Mouse (Mus musculus) spleen, postnatal 14 days (tissue): ENCODE measurements around the gene Bcar3.

Source experiments
- DNase-seq, 2 experiments: peaks; one replicate each; pipeline ENCODE4 v3.0.0; 2021 to 2022; ENCODE audit warnings: low spot score in 2 of 2

Bcar3 gene

GRCm38 (mm10) chr3:122566549-122566948 is 272.6 kb downstream of the Bcar3 start:
- no peak for DNase-seq

- DNase-seq = no peak
Measured at GRCm38 (mm10) chr3:122573426-122574286, 279.7 kb downstream of the Bcar3 start.

- DNase-seq = no peak
Measured at GRCm38 (mm10) chr3:122574921-122575320, 281.0 kb downstream of the Bcar3 start.

- no peak for DNase-seq
Measured at GRCm38 (mm10) chr3:122577360-122577759, 283.4 kb downstream of the Bcar3 start.
